Mouse (Mus musculus): ENCODE results near the gene Celsr1. TPM values are rescaled to one million over a fixed set of nuclear protein-coding genes. Genes with fewer than 3 reads are reported as not detected.
A peak's percentile ranks its signal among the peaks of the same experiment; 100 is the strongest.

Celsr1 gene
- polyA plus RNA-seq, 1 experiment from 2014 or later, result 1.9 TPM

GRCm38 (mm10) chr15:85982416-85982775, 51.2 kb downstream of the Celsr1 start:
- no peaks in the 10 kb centered on the region for H3K27me3 ChIP-seq (ENCODE audit: control insufficient read depth, insufficient read depth, low read length)
- no peaks in the 10 kb centered on the region for H3K9me3 ChIP-seq (ENCODE audit: control insufficient read depth, low read length)
- 67% methylated on average over 3 of the region's 3 CpGs for WGBS
- H3K9ac ChIP-seq (ENCODE audit: low read length), result no peak overlapping the region
- H3K4me3 ChIP-seq (ENCODE audit: low read depth, low read length), result no peak overlapping the region
- H3K4me1 ChIP-seq (ENCODE audit: control insufficient read depth, insufficient read depth, low read length), result 0 out of 2 replicates have a peak, but pooled peaks cover 4% of the 10 kb centered on the region
- DNase-seq (ENCODE audit: low spot score) (no peak), ATAC-seq (ENCODE audit: insufficient number of reproducible peaks, low FRiP score, low TSS enrichment, low read depth) (no peak)
- H3K4me2 ChIP-seq (ENCODE audit: low read depth, severe bottlenecking), result no peak overlapping the region
- no peaks in the 10 kb centered on the region for H3K36me3 ChIP-seq (ENCODE audit: control insufficient read depth, insufficient read depth, low read length)
- no peak overlapping the region for H3K27ac ChIP-seq (replicated peaks; ENCODE audit: low read depth, low read length)

DNA sequence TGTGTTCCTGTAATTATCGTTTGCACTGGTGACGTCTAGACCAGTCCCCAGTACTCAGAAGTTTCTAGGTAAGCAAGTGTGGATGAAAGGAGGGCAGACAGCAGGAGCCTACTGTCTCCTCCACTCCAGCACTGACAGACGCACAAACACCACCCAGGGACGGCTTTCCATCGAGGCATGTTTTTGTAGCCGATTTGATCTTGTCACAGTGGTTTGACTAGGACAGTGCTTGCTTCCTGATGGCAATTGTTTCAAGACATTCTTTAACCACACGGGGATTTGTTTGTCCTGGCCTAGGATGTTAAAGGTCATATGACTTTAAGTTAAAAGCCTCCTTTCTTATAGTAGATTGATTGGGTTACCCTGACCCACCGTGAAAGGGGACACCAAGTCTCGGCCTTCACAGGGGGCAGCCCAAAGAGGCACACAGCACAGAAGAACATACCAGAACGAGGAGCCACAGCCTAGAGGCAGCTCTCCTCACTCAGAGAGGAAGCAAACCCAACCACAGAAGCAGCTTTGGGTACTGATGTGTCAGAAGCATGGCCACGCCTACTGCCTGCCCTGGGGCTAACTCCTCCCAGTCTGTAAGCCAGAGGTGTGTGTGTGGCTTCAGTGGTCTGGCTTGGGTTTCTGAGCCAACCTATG, 51.7 kb downstream of the Celsr1 start:
- H3K36me3 ChIP-seq (ENCODE audit: control insufficient read depth, insufficient read depth, low read length), result no peaks in the 10 kb centered on the region

DNA sequence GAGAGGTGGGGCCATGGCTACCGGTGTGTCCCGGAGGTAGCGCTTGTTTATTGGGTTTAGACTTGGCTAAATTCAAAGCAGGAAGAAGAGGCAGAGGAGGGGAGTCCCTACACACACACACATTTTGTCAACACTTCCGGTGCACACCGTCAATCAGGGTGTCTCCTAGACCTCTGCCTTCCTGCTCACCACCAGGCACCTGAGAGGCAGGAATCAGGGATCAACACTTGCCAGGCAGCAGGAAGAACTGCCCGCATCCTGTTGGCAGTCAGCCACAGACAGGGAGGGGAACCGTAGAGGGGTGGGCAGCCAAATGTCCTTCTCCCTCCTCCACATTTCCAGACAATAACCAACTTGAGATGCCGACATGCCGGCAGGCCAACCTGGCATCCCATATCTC, 56.5 kb downstream of the Celsr1 start:
- H3K4me1 ChIP-seq (ENCODE audit: control insufficient read depth, insufficient read depth, low read length), result 0 out of 2 replicates have a peak, but pooled peaks cover 5% of the 10 kb centered on the region
- no peaks in the 10 kb centered on the region for H3K36me3 ChIP-seq (ENCODE audit: control insufficient read depth, insufficient read depth, low read length)

More for the DNA sequence above, 51.7 kb downstream of the Celsr1 start:
- H3K27ac ChIP-seq (replicated peaks; ENCODE audit: low read depth, low read length), result no peak overlapping the region
- H3K4me2 ChIP-seq (ENCODE audit: low read depth, severe bottlenecking), result no peak overlapping the region
- H3K4me1 ChIP-seq (ENCODE audit: control insufficient read depth, insufficient read depth, low read length), result 0 out of 2 replicates have a peak, but pooled peaks cover 4% of the 10 kb centered on the region
- 0 out of 2 replicates have a peak, but pooled peaks have one; percentile 5 for ATAC-seq (ENCODE audit: insufficient number of reproducible peaks, low FRiP score, low TSS enrichment, low read depth)
- 44% methylated on average over 11 of the region's 11 CpGs for WGBS
- H3K9ac ChIP-seq (ENCODE audit: low read length), result no peak overlapping the region
- no peaks in the 10 kb centered on the region for H3K27me3 ChIP-seq (ENCODE audit: control insufficient read depth, insufficient read depth, low read length)
- DNase-seq (ENCODE audit: low spot score), result peak; percentile 45
- H3K9me3 ChIP-seq (ENCODE audit: control insufficient read depth, low read length), result no peaks in the 10 kb centered on the region
- H3K4me3 ChIP-seq (ENCODE audit: low read depth, low read length), result no peak overlapping the region

GRCm38 (mm10) chr15:85975746-85976145, 57.8 kb downstream of the Celsr1 start:
- Histone ChIP-seq H3K4me1 (ENCODE audit: control insufficient read depth, insufficient read depth, low read length) (0 out of 2 replicates have a peak, but pooled peaks cover 4% of the 10 kb centered on the region), H3K27me3 (ENCODE audit: control insufficient read depth, insufficient read depth, low read length) (no peaks in the 10 kb centered on the region), H3K27ac (replicated peaks; ENCODE audit: low read depth, low read length) (no peak overlapping the region), H3K4me2 (ENCODE audit: low read depth, severe bottlenecking) (no peak overlapping the region), H3K9ac (ENCODE audit: low read length) (0 out of 2 replicates have a peak overlapping the region, but pooled peaks have one; percentile 7), H3K4me3 (ENCODE audit: low read depth, low read length) (no peak overlapping the region), H3K36me3 (ENCODE audit: control insufficient read depth, insufficient read depth, low read length) (no peaks in the 10 kb centered on the region), H3K9me3 (ENCODE audit: control insufficient read depth, low read length) (no peaks in the 10 kb centered on the region)
- ATAC-seq (ENCODE audit: insufficient number of reproducible peaks, low FRiP score, low TSS enrichment, low read depth), result no peak
- no peak for DNase-seq (ENCODE audit: low spot score)
- WGBS, result 39% methylated on average over 16 of the region's 16 CpGs

More for the DNA sequence above, 56.5 kb downstream of the Celsr1 start:
- ATAC-seq (ENCODE audit: insufficient number of reproducible peaks, low FRiP score, low TSS enrichment, low read depth), result no peak
- Histone ChIP-seq H3K4me3 (ENCODE audit: low read depth, low read length) (no peak overlapping the region), H3K27me3 (ENCODE audit: control insufficient read depth, insufficient read depth, low read length) (no peaks in the 10 kb centered on the region), H3K9ac (ENCODE audit: low read length) (no peak overlapping the region), H3K4me2 (ENCODE audit: low read depth, severe bottlenecking) (no peak overlapping the region), H3K27ac (replicated peaks; ENCODE audit: low read depth, low read length) (no peak overlapping the region), H3K9me3 (ENCODE audit: control insufficient read depth, low read length) (no peaks in the 10 kb centered on the region)
- WGBS, result 90% methylated on average over 9 of the region's 9 CpGs
- DNase-seq (ENCODE audit: low spot score), result no peak

DNA sequence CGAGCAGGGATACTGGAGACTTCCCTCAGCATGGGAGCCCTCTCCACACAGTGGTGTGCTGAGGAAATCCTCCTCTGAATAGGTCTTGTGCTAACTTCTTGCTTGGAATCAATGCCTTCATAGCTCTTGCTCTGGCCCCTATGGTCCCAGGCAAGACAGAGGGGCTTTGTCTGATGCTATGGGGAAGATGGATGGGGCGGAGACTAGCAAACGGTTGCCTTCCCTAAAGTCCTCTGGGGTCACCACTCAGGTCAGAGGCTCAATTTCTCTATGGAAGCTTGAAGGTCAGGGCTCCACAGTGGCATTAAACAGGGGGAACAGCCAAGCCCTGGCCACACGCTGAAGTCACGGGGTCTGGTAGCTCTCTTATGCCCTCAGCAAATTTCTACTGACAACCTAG, 62.0 kb downstream of the Celsr1 start:
- Histone ChIP-seq H3K4me2 (ENCODE audit: low read depth, severe bottlenecking) (no peak overlapping the region), H3K27me3 (ENCODE audit: control insufficient read depth, insufficient read depth, low read length) (no peaks in the 10 kb centered on the region), H3K4me3 (ENCODE audit: low read depth, low read length) (no peak overlapping the region), H3K36me3 (ENCODE audit: control insufficient read depth, insufficient read depth, low read length) (no peaks in the 10 kb centered on the region), H3K9me3 (ENCODE audit: control insufficient read depth, low read length) (no peaks in the 10 kb centered on the region), H3K9ac (ENCODE audit: low read length) (no peak overlapping the region), H3K27ac (replicated peaks; ENCODE audit: low read depth, low read length) (no peak overlapping the region), H3K4me1 (ENCODE audit: control insufficient read depth, insufficient read depth, low read length) (0 out of 2 replicates have a peak, but pooled peaks cover 4% of the 10 kb centered on the region)
- DNase-seq (ENCODE audit: low spot score), result no peak
- 53% methylated on average over 5 of the region's 5 CpGs for WGBS
- no peak for ATAC-seq (ENCODE audit: insufficient number of reproducible peaks, low FRiP score, low TSS enrichment, low read depth)

DNA sequence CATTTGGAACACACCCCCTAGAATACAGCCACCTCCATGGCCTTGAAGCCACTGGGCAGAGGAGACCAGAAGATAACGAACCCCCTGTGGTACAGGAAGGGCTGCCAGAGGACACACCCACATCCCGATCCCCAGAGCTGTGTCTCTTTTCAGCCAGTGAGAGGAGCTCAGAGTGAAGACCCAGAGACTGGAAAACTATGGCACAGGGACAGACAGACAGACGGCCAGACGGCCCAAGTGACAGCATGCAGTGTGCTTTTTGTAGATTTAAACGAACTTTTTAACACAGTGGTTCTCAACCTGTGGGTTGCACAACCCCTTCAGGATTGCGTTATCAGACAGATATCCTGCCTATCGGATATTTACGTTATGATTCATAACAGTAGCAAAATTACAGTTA, 63.1 kb downstream of the Celsr1 start:
- DNase-seq (ENCODE audit: low spot score) (no peak), ATAC-seq (ENCODE audit: insufficient number of reproducible peaks, low FRiP score, low TSS enrichment, low read depth) (no peak)
- Histone ChIP-seq H3K36me3 (ENCODE audit: control insufficient read depth, insufficient read depth, low read length) (no peaks in the 10 kb centered on the region), H3K27me3 (ENCODE audit: control insufficient read depth, insufficient read depth, low read length) (no peaks in the 10 kb centered on the region), H3K27ac (replicated peaks; ENCODE audit: low read depth, low read length) (no peak overlapping the region), H3K4me3 (ENCODE audit: low read depth, low read length) (no peak overlapping the region), H3K4me2 (ENCODE audit: low read depth, severe bottlenecking) (no peak overlapping the region), H3K9ac (ENCODE audit: low read length) (no peak overlapping the region), H3K4me1 (ENCODE audit: control insufficient read depth, insufficient read depth, low read length) (no peaks in the 10 kb centered on the region), H3K9me3 (ENCODE audit: control insufficient read depth, low read length) (no peaks in the 10 kb centered on the region)
- WGBS, result 75% methylated on average over 8 of the region's 8 CpGs

GRCm38 (mm10) chr15:85969707-85970153, 63.8 kb downstream of the Celsr1 start:
- 50% methylated on average over 3 of the region's 3 CpGs for WGBS
- no peaks in the 10 kb centered on the region for H3K4me1 ChIP-seq (ENCODE audit: control insufficient read depth, insufficient read depth, low read length)
- H3K9me3 ChIP-seq (ENCODE audit: control insufficient read depth, low read length), result no peaks in the 10 kb centered on the region
- ATAC-seq (ENCODE audit: insufficient number of reproducible peaks, low FRiP score, low TSS enrichment, low read depth) (no peak), DNase-seq (ENCODE audit: low spot score) (no peak)
- no peak overlapping the region for H3K4me3 ChIP-seq (ENCODE audit: low read depth, low read length)
- no peaks in the 10 kb centered on the region for H3K36me3 ChIP-seq (ENCODE audit: control insufficient read depth, insufficient read depth, low read length)
- H3K9ac ChIP-seq (ENCODE audit: low read length), result no peak overlapping the region
- H3K27me3 ChIP-seq (ENCODE audit: control insufficient read depth, insufficient read depth, low read length), result no peaks in the 10 kb centered on the region
- no peak overlapping the region for H3K27ac ChIP-seq (replicated peaks; ENCODE audit: low read depth, low read length)
- H3K4me2 ChIP-seq (ENCODE audit: low read depth, severe bottlenecking), result no peak overlapping the region

DNA sequence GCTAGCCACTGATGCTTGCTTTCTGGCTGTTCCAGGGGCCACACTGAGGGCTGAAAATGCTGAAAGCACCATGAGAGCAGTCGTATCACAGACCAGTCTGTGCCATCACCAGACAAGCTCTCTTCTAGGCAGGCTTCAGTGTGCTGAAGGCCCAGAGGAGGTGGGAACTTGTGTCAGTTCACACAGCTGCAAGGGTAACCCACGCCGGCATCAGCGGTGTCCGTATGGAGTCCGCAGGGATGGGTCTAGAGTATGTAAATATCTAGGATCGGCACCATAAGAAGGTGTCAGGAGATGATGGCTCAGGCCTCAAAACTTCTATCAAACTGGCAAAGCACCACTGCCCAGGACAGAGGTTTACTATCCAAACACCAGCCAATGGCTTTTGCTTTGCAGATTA, 64.3 kb downstream of the Celsr1 start:
- Histone ChIP-seq H3K27me3 (ENCODE audit: control insufficient read depth, insufficient read depth, low read length) (no peaks in the 10 kb centered on the region), H3K36me3 (ENCODE audit: control insufficient read depth, insufficient read depth, low read length) (no peaks in the 10 kb centered on the region), H3K4me1 (ENCODE audit: control insufficient read depth, insufficient read depth, low read length) (no peaks in the 10 kb centered on the region), H3K9ac (ENCODE audit: low read length) (no peak overlapping the region), H3K9me3 (ENCODE audit: control insufficient read depth, low read length) (no peaks in the 10 kb centered on the region), H3K4me2 (ENCODE audit: low read depth, severe bottlenecking) (no peak overlapping the region), H3K4me3 (ENCODE audit: low read depth, low read length) (no peak overlapping the region), H3K27ac (replicated peaks; ENCODE audit: low read depth, low read length) (no peak overlapping the region)
- DNase-seq (ENCODE audit: low spot score) (no peak), ATAC-seq (ENCODE audit: insufficient number of reproducible peaks, low FRiP score, low TSS enrichment, low read depth) (no peak)
- WGBS, result 84% methylated on average over 7 of the region's 7 CpGs

DNA sequence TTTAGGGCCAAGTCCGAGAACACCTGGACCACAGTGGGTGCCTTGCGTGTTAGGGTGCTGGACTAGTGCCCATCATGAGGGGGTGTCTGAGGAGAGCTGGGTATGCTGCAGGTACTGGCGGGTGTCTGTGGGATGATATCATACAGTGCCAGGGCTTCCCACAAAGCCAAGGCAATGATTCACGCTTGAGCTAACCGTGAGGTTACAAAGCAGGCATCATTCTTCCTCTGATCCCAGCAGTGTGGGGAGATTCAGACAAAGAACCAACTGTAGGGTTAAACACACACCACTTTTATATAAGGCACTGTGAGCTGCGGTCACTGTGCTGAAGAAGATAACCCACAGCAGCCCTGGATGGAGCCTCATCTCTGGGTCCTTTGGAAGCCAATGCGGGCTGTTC, 67.5 kb downstream of the Celsr1 start:
- Histone ChIP-seq H3K27ac (replicated peaks; ENCODE audit: low read depth, low read length) (no peak overlapping the region), H3K9ac (ENCODE audit: low read length) (no peak overlapping the region), H3K36me3 (ENCODE audit: control insufficient read depth, insufficient read depth, low read length) (no peaks in the 10 kb centered on the region), H3K9me3 (ENCODE audit: control insufficient read depth, low read length) (no peaks in the 10 kb centered on the region), H3K4me2 (ENCODE audit: low read depth, severe bottlenecking) (no peak overlapping the region), H3K27me3 (ENCODE audit: control insufficient read depth, insufficient read depth, low read length) (no peaks in the 10 kb centered on the region), H3K4me1 (ENCODE audit: control insufficient read depth, insufficient read depth, low read length) (no peaks in the 10 kb centered on the region), H3K4me3 (ENCODE audit: low read depth, low read length) (no peak overlapping the region)
- DNase-seq (ENCODE audit: low spot score) (no peak), ATAC-seq (ENCODE audit: insufficient number of reproducible peaks, low FRiP score, low TSS enrichment, low read depth) (no peak)
- 92% methylated on average over 7 of the region's 7 CpGs for WGBS
